Mouse (Mus musculus) adrenal gland, adult (tissue): ENCODE measurements around the gene Ugp2.
"Not testable (repeated sequence)": the region's sequence is repeated elsewhere in the genome, so short reads cannot be mapped to it uniquely, and the experiment has no call there.

ENCODE experiments used
- DNase-seq, 2 experiments: peaks; one replicate each; pipeline ENCODE4 v3.0.0; 2022 to 2023; ENCODE audit warnings: low spot score in 1 of 2; ENCODE audit not compliant: inconsistent age in 2 of 2

Gene Ugp2

GRCm38 (mm10) chr11:21337855-21338254 is 33.1 kb downstream of the Ugp2 start:
- DNase-seq, result peak in 1 of 2 experiments; percentile 19

GRCm38 (mm10) chr11:21332639-21333295 is 38.2 kb downstream of the Ugp2 start:
- DNase-seq, result no peak

- no peak for DNase-seq
Observed at GRCm38 (mm10) chr11:21328141-21328540, 42.9 kb downstream of the Ugp2 start.

- no peak for DNase-seq
Observed at GRCm38 (mm10) chr11:21327486-21327885, 43.5 kb downstream of the Ugp2 start.

GRCm38 (mm10) chr11:21326770-21327169 is 44.2 kb downstream of the Ugp2 start:
- no peak for DNase-seq

GRCm38 (mm10) chr11:21325781-21326180 is 45.2 kb downstream of the Ugp2 start:
- no peak for DNase-seq

- no peak for DNase-seq
Observed at GRCm38 (mm10) chr11:21322349-21322748, 48.7 kb downstream of the Ugp2 start.

- no peak for DNase-seq
Observed at GRCm38 (mm10) chr11:21321577-21321976, 49.4 kb downstream of the Ugp2 start.

- DNase-seq, result no peak
Observed at GRCm38 (mm10) chr11:21313922-21314657, 56.9 kb downstream of the Ugp2 start.

GRCm38 (mm10) chr11:21309516-21309915 is 61.5 kb downstream of the Ugp2 start:
- no peak for DNase-seq

GRCm38 (mm10) chr11:21308119-21308518 is 62.9 kb downstream of the Ugp2 start:
- DNase-seq, result no peak

- no peak for DNase-seq
Observed at GRCm38 (mm10) chr11:21307078-21307668, 63.8 kb downstream of the Ugp2 start.

- no peak for DNase-seq
Observed at GRCm38 (mm10) chr11:21303619-21304018, 67.4 kb downstream of the Ugp2 start.

- DNase-seq, result no peak
Observed at GRCm38 (mm10) chr11:21295486-21295885, 75.5 kb downstream of the Ugp2 start.

- not testable (repeated sequence) for DNase-seq
Observed at GRCm38 (mm10) chr11:21288153-21288552, 82.8 kb downstream of the Ugp2 start.

- DNase-seq, result no peak
Observed at GRCm38 (mm10) chr11:21286391-21286790, 84.6 kb downstream of the Ugp2 start.

- DNase-seq, result no peak
Observed at GRCm38 (mm10) chr11:21276151-21276550, 94.8 kb downstream of the Ugp2 start.
